In the genomic region with DNA sequence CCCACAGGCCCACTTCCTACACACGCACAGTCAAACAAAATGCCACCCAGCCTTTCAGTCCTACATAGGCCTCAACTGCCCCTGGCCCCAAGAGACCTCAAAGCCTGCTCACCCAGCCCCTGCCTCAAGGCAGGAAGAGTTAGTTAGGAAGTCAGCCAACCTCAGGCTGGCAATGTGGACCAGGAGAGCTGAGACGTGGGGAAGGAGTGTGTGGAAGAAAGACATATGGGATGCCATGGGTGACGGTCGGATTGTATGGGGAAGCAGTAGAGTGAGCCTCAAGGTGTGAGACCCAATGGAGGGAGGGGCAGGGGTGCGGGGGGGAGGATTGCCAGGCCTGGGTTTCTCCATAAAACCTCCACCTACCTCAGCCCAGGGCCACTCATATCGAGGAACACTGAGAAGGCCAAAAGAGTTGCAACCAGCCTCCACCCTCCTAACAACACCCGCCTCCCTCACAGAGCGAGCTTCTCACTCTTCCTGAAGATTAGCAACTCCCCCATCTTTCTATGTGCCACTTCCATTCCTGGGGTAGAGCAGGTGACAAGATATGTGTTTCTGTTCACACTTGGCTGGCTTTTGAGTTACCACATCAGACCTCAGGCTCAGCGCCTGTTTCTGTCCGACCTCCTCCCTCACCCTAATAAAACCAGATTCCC, we compare ENCODE assay signal across 14 mouse cellular contexts. TPM values are rescaled to one million over a fixed set of nuclear protein-coding genes. Genes with fewer than 3 reads are reported as not detected.
DNase-seq lines count a peak whose midpoint lies in the region; ATAC-seq and TF ChIP-seq lines count a peak whose summit lies in the region.
"Had no signal": no experiment of that assay in that cellular context is flagged by ENCODE, and none has a peak within 500 bp of the region (broad histone marks: within the 10 kb centered on the region; RNA-seq: fewer than 3 reads in every experiment).

No protein-coding gene starts in this region.

- H3K9me3 ChIP-seq in heart, embryonic 13.5 days = no peaks in the 10 kb centered on the region
- H3K9me3 ChIP-seq in midbrain, embryonic 11.5 days (ENCODE audit: control insufficient read depth, low read length) = no peaks in the 10 kb centered on the region
- no peaks in the 10 kb centered on the region for H3K9me3 ChIP-seq in midbrain, postnatal 0 days (ENCODE audit: low read length)
- no peaks in the 10 kb centered on the region for H3K9me3 ChIP-seq in midbrain, embryonic 12.5 days

- intact Hi-C loops in gastrocnemius, adult 2 months (cut with DNase I) = no loop called here

- whole genome bisulfite sequencing in heart, embryonic 13.5 days = 78% methylated on average over 10 of the region's 10 CpGs
- WGBS in midbrain, embryonic 11.5 days = 80% methylated on average over 10 of the region's 10 CpGs
- 60% methylated on average over 10 of the region's 10 CpGs for WGBS in midbrain, postnatal 0 days
- WGBS in midbrain, embryonic 12.5 days = 72% methylated on average over 10 of the region's 10 CpGs

- peaks cover 47% of the 10 kb centered on the region for H3K4me1 ChIP-seq in heart, embryonic 13.5 days
- peaks cover 79% of the 10 kb centered on the region for H3K4me1 ChIP-seq in midbrain, embryonic 11.5 days (ENCODE audit: control insufficient read depth, insufficient read depth, low read length)
- H3K4me1 ChIP-seq in midbrain, postnatal 0 days (ENCODE audit: insufficient read depth, low read length) = peaks cover 48% of the 10 kb centered on the region
- peaks cover 93% of the 10 kb centered on the region for H3K4me1 ChIP-seq in midbrain, embryonic 12.5 days

- H3K9ac ChIP-seq in heart, embryonic 13.5 days = peak overlapping the region; percentile 4; the same call in 1 of the 2 replicates
- H3K9ac ChIP-seq in midbrain, embryonic 11.5 days (ENCODE audit: low read length) = peak overlapping the region; percentile 28; the same call in 1 of the 2 replicates
- H3K9ac ChIP-seq in midbrain, postnatal 0 days (replicated peaks; ENCODE audit: low read length, poor library complexity, severe bottlenecking) = no peak overlapping the region
- H3K9ac ChIP-seq in midbrain, embryonic 12.5 days (replicated peaks) = peak overlapping the region; percentile 44

- H3K4me2 ChIP-seq in heart, embryonic 13.5 days = no peak overlapping the region
- no peak overlapping the region for H3K4me2 ChIP-seq in midbrain, embryonic 11.5 days
- H3K4me2 ChIP-seq in midbrain, postnatal 0 days (ENCODE audit: low read depth, low read length, poor library complexity, severe bottlenecking) = no peak overlapping the region
- peak overlapping the region; percentile 54; the same call in 1 of the 2 replicates for H3K4me2 ChIP-seq in midbrain, embryonic 12.5 days (replicated peaks)

- H3K4me3 ChIP-seq in heart, embryonic 13.5 days = no peak overlapping the region
- no peak overlapping the region for H3K4me3 ChIP-seq in midbrain, embryonic 11.5 days (ENCODE audit: low read depth, low read length)
- no peak overlapping the region for H3K4me3 ChIP-seq in midbrain, postnatal 0 days (ENCODE audit: low read depth, low read length)
- no peak overlapping the region for H3K4me3 ChIP-seq in midbrain, embryonic 12.5 days
- no peak overlapping the region for H3K4me3 ChIP-seq in gastrocnemius, adult 2 months
- H3K4me3 ChIP-seq: heart, adult 2 months; layer of hippocampus, adult 2 months had no signal

- H3K27me3 ChIP-seq in heart, embryonic 13.5 days (replicated peaks) = no peaks in the 10 kb centered on the region
- H3K27me3 ChIP-seq in midbrain, embryonic 11.5 days (ENCODE audit: control insufficient read depth, insufficient read depth, low read length) = no peaks in the 10 kb centered on the region
- H3K27me3 ChIP-seq in midbrain, postnatal 0 days (ENCODE audit: insufficient read depth, low read length) = no peaks in the 10 kb centered on the region
- no peaks in the 10 kb centered on the region for H3K27me3 ChIP-seq in midbrain, embryonic 12.5 days

- no peak for DNase-seq in heart, adult 8-10 months (ENCODE audit: low spot score)
- peak; percentile 75 for DNase-seq in midbrain, embryonic 11.5 days (ENCODE audit: low spot score, missing footprints)
- DNase-seq in midbrain, postnatal 0 days (ENCODE audit: low spot score) = no peak
- no peak for DNase-seq in gastrocnemius, adult 2 months
- DNase-seq: cerebellum, postnatal 25 days; heart, adult 2 months; lung, postnatal 4 days; right cerebral cortex, postnatal 14 days had no signal

- H3K36me3 ChIP-seq in heart, embryonic 13.5 days = 0 out of 2 replicates have a peak, but pooled peaks cover 7% of the 10 kb centered on the region
- no peaks in the 10 kb centered on the region for H3K36me3 ChIP-seq in midbrain, embryonic 11.5 days (ENCODE audit: control insufficient read depth, insufficient read depth, low read length)
- no peaks in the 10 kb centered on the region for H3K36me3 ChIP-seq in midbrain, postnatal 0 days (ENCODE audit: insufficient read depth, low read length)
- H3K36me3 ChIP-seq in midbrain, embryonic 12.5 days = peaks cover 23% of the 10 kb centered on the region

- H3K27ac ChIP-seq in heart, embryonic 13.5 days (replicated peaks) = no peak overlapping the region
- H3K27ac ChIP-seq in midbrain, embryonic 11.5 days (ENCODE audit: low read depth, low read length) = peak overlapping the region; percentile 86; the same call in 1 of the 2 replicates
- H3K27ac ChIP-seq in midbrain, postnatal 0 days (ENCODE audit: low read depth, low read length) = no peak overlapping the region
- H3K27ac ChIP-seq in midbrain, embryonic 12.5 days (replicated peaks) = peak overlapping the region; percentile 99
- H3K27ac ChIP-seq in gastrocnemius, adult 2 months = no peak overlapping the region
- H3K27ac ChIP-seq: heart, adult 2 months; layer of hippocampus, adult 2 months had no signal

- no peak for TF ChIP-seq CTCF in midbrain, postnatal 0 days (IDR thresholded peaks at IDR 0.05)
- TF ChIP-seq CTCF in gastrocnemius, adult 2 months (IDR thresholded peaks at IDR 0.05) = no peak

- no peak for ATAC-seq in heart, embryonic 13.5 days (ENCODE audit: extremely low read depth, insufficient number of reproducible peaks, low FRiP score, low TSS enrichment)
- no peak for ATAC-seq in midbrain, embryonic 11.5 days (ENCODE audit: low FRiP score)
- no peak for ATAC-seq in midbrain, postnatal 0 days (ENCODE audit: low FRiP score)
- ATAC-seq in midbrain, embryonic 12.5 days (ENCODE audit: low FRiP score, low read depth) = no peak
- ATAC-seq in monocyte, adult 5-6 weeks (replicated peaks; ENCODE audit: insufficient number of reproducible peaks, low FRiP score, low TSS enrichment, poor library complexity, severe bottlenecking) = no peak
- no peak for ATAC-seq in CD4-positive, CD25-positive, alpha-beta regulatory T cell, adult 4 months

RNA-seq across cellular contexts. Expression of gene Vangl2, which starts 8.3 kb away (rescaled TPM):
- polyA plus RNA-seq in heart, embryonic 13.5 days (2015; fragmentation: Nextera tagmentation; extraction: Ambion mirVana) = 8.9 and 9.3 TPM in 2 replicates
- total RNA-seq in heart, adult 8-10 months (2022) = 1 to 10 TPM in 2 of 4 experiments, under 1 TPM in 2; 0.86 to 1.7 (median 1.1) TPM
- 49.3 and 52.9 TPM in 2 replicates for polyA plus RNA-seq in midbrain, embryonic 11.5 days (2014; fragmentation: Nextera tagmentation; extraction: Ambion mirVana)
- total RNA-seq in midbrain, postnatal 0 days (2014; rRNA removed) = 85.8 and 115 TPM in 2 replicates
- polyA plus RNA-seq in midbrain, postnatal 0 days (2015; fragmentation: Nextera tagmentation; extraction: Ambion mirVana) = 43.1 and 44.2 TPM in 2 replicates
- 56.9 and 60.9 TPM in 2 replicates for polyA plus RNA-seq in midbrain, embryonic 12.5 days (2016; fragmentation: Nextera tagmentation; extraction: Ambion mirVana)
- 0.67 to 2.7 TPM (median 1.2 TPM) in 3 replicates for total RNA-seq in monocyte, adult 5-6 weeks (2017)
- 1 to 10 TPM in 1 of 2 experiments, under 1 TPM in 1; 0.67 to 1.2 TPM for polyA plus RNA-seq in CD4-positive, CD25-positive, alpha-beta regulatory T cell, adult 4 months (2017; shearing (Covaris generic))
- total RNA-seq in gastrocnemius, adult 2 months (2021) = under 1 TPM; 0.47 to 0.54 TPM

RNA-seq across cellular contexts. Expression of gene Nhlh1, which starts 37.4 kb away (rescaled TPM):
- polyA plus RNA-seq in heart, embryonic 13.5 days (2015; fragmentation: Nextera tagmentation; extraction: Ambion mirVana) = not detected in 2 replicates
- total RNA-seq in heart, adult 8-10 months (2022) = not detected
- 10.7 and 11.0 TPM in 2 replicates for polyA plus RNA-seq in midbrain, embryonic 11.5 days (2014; fragmentation: Nextera tagmentation; extraction: Ambion mirVana)
- 0.38 and 3.6 TPM in 2 replicates for total RNA-seq in midbrain, postnatal 0 days (2014; rRNA removed)
- polyA plus RNA-seq in midbrain, postnatal 0 days (2015; fragmentation: Nextera tagmentation; extraction: Ambion mirVana) = 0.12 TPM in 1 of 2 replicates, not detected in the other
- 11.1 and 11.5 TPM in 2 replicates for polyA plus RNA-seq in midbrain, embryonic 12.5 days (2016; fragmentation: Nextera tagmentation; extraction: Ambion mirVana)
- total RNA-seq in monocyte, adult 5-6 weeks (2017) = not detected in 3 replicates
- not detected for polyA plus RNA-seq in CD4-positive, CD25-positive, alpha-beta regulatory T cell, adult 4 months (2017; shearing (Covaris generic))
- total RNA-seq in gastrocnemius, adult 2 months (2021) = not detected
- total RNA-seq: heart, adult 2 months; liver, adult 2 months had no signal
- polyA plus RNA-seq: heart, adult 2 months; liver, adult 2 months had no signal

Comparison
In these comparisons a context has a peak if more than half of its experiments do, and no peak if none do; other contexts are left out.
1. H3K27ac ChIP-seq: peak in midbrain, embryonic 11.5 days (single experiment) and midbrain, embryonic 12.5 days (single experiment); none in heart, embryonic 13.5 days (single experiment), midbrain, postnatal 0 days (single experiment) and gastrocnemius, adult 2 months (single experiment).
2. RNA of gene Nhlh1, which starts 37.4 kb away (polyA plus RNA-seq): 11.1 to 11.5 TPM in midbrain, embryonic 12.5 days and 10.7 to 11.0 TPM in midbrain, embryonic 11.5 days; 0.12 TPM in midbrain, postnatal 0 days, not detected in CD4-positive, CD25-positive, alpha-beta regulatory T cell, adult 4 months and not detected in heart, embryonic 13.5 days; every median in the first group is over 10 times any median in the second.